Mouse (Mus musculus): ENCODE measurements at regions not wholly inside any gene's neighbourhood (a gene's known extent, or its start where the extent isn't known, plus 50 kb on each side); places are given as distances from the start of the nearest gene placed in this dataset.

DNA sequence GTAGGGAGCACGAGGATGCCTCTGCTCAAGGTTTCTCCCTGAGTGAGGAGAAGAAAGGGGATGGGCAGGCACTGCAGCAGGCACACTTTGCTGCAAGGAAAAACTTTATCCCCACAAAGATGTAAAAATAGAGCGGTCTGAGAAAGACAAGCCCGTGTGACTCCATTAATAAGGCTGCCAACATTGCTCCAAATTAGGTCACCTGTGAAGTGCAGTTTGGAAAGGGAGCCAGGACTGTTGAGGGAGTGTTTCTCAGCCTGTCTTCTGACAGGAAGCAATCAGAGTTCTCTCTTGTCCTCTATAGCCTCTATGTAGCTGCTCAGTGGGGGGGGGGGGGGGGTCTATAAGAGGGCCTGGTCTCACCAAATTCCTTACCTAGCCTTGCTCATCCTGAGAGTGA, 51.0 kb downstream of the Gm10234 start:
- DNase-seq, result no peak

DNA sequence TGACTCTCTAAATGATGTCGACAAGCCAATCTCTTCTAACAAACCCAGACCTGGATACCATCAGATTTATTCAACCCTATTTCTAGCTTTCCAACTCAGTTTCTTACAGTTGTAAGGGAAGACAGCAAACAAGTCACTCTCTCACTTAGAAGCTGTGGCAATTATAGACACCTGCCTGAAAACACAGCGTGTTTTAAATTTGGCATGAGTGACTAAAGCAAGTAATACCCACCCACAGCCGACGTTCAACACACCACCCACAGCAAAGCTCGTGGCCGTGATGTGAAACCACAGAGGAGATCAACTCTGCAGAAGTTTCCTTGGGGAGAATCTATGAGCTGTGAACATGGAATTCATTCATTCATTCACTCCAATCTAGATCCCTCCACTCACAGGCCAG, 52.4 kb downstream of the Gm10234 start:
- peak; percentile 43 for DNase-seq

DNA sequence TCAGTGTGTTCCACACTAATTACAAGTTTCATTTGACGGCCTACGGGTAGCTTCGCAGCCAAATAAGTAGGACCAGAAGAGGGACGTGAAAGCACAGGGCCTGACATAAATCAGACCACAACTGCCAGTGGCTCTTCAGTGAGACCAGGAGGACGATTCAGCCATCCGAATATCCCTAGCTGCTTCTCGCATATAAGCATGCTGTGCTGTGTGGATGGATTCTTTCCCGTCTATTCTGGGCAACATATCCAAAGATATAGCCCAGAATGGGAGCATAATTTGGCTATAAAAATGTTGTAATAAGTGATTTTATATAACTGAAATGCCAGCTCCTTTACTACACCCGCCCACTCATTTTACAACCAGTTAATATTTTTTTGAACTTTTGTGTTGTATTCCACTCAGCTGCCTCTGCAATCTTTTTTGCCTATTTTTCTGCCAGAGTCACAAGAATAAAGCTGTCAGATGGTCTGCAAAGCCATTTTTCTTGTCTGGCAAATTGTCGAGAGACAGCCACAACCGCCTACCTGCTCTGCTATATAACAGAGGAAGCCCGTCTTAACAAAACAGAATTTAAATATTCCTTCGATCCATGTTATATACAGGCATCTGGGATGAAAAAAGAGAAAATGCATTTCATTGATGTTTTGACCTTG, 55.8 kb downstream of the Gm10234 start:
- peak; percentile 17 for DNase-seq

DNA sequence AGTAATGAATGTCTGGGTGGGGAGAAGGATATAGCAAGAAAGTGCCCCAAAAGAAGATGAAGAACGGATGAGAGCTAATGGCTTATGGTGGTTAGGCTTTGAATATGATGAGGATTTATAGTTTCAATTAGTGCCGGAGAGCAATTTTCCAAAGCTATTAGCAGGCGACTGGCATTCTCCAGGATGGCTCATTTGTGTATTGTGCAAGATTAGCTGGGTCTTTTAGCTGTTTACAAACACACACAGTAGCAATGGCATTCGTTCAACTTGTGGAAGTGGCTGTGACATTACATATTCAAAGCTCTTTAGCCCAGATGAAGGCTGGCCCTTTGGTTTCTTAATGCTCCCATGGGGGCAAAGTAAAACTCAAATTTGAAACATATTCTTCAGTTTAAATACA, 56.4 kb downstream of the Gm10234 start:
- DNase-seq, result no peak
